Mouse (Mus musculus) midbrain, embryonic 13.5 days (tissue): ENCODE results near the gene Ncstn. TPM values are rescaled to one million over a fixed set of nuclear protein-coding genes. Genes with fewer than 3 reads are reported as not detected.
A peak's percentile ranks its signal among the peaks of the same experiment; 100 is the strongest.

Source experiments
- ATAC-seq: fragments of 200-750 bp; cut with Nextera tagmentation; 2 replicates; pipeline ENCODE4 v1.8.0; 2017; ENCODE audit warnings: mild to moderate bottlenecking, moderate TSS enrichment, moderate library complexity
- H3K27ac ChIP-seq: fragments of 300-500 bp; sonication (generic); 2 replicates; pipeline ENCODE4 v1.5.1; 2015; ENCODE audit warnings: inconsistent platforms, mild to moderate bottlenecking, moderate library complexity
- H3K27me3 ChIP-seq: fragments of 300-500 bp; sonication (generic); 2 replicates; pipeline ENCODE4 v1.6.1; 2015; ENCODE audit warnings: mild to moderate bottlenecking, inconsistent platforms
- H3K36me3 ChIP-seq: fragments of 300-500 bp; sonication (generic); 2 replicates; pipeline ENCODE4 v1.6.1; 2015; ENCODE audit warnings: mild to moderate bottlenecking, inconsistent platforms
- H3K4me1 ChIP-seq: fragments of 300-500 bp; sonication (generic); replicated peaks from 2 replicates; pipeline ENCODE4 v1.6.1; 2015; ENCODE audit warnings: inconsistent platforms
- H3K4me2 ChIP-seq: fragments of 300-500 bp; sonication (generic); replicated peaks from 2 replicates; pipeline ENCODE4 v1.6.1; 2015; ENCODE audit warnings: moderate library complexity, mild to moderate bottlenecking, inconsistent platforms
- H3K4me3 ChIP-seq: fragments of 300-500 bp; sonication (generic); replicated peaks from 2 replicates; pipeline ENCODE4 v1.5.1; 2015; ENCODE audit warnings: mild to moderate bottlenecking, inconsistent platforms
- H3K9ac ChIP-seq: fragments of 300-500 bp; sonication (generic); replicated peaks from 2 replicates; pipeline ENCODE4 v1.6.1; 2015; ENCODE audit warnings: mild to moderate bottlenecking, inconsistent platforms
- H3K9me3 ChIP-seq: fragments of 300-500 bp; sonication (generic); 2 replicates; pipeline ENCODE4 v1.6.1; 2016; ENCODE audit warnings: mild to moderate bottlenecking, inconsistent platforms
- WGBS: fragments of 180-500 bp; shearing (Covaris S2); methylation state at CpG from one replicate; pipeline ENCODE4 v1.1.7; 2015; 5-methylcytosine and 5-hydroxymethylcytosine counted together
- polyA plus RNA-seq: library from polyadenylated mRNA; unstranded; fragments of >200 nt; fragmentation: Nextera tagmentation; extraction: Ambion mirVana; gene quantifications from 2 replicates; pipeline ENCODE4 v1.2.1, GENCODE M21; 2015

The Ncstn gene
- polyA plus RNA-seq, 1 experiment from 2014 or later = 129 TPM

DNA sequence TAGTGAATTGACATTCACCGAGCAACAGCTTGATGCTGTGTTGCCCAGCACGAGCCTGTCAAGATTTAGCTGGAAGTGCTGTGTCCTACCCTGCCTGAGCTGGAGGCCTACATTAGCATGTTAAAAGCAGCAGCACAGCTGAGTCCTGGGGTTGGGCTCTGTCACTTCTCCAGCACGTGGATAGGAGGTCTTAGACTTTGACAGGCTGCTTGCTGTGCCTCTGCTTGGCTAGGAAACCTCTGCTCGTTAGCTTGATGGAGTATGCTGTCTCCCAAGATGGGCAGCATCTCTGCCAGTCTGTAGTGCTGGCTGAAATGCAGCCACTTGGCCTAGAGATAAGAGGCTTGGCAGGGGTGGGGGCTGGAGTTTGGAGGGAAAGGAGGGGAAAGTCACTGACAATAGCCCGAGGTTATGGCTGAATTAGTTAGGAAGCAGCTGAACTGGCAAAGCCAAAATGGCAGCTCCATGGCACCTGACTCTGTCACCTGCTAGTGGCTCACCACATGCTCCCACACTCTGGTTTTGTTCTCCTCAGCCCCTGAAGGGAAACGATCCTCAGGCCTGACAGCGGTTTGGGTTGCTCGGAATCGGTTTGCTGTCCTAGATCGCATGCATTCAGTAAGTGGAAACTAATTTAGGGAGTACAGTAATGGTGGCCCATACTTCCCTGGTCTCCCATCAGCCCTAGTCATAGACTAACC, 25.3 kb upstream of the Ncstn start:
- no peak; the same call in 1 of the 2 replicates for ATAC-seq
- Histone ChIP-seq H3K4me1 (no peaks in the 10 kb centered on the region), H3K4me3 (no peak overlapping the region), H3K4me2 (no peak overlapping the region), H3K27ac (peak overlapping the region; percentile 26; the same call in 1 of the 2 replicates), H3K36me3 (peaks cover 97% of the 10 kb centered on the region), H3K9ac (no peak overlapping the region), H3K9me3 (no peaks in the 10 kb centered on the region), H3K27me3 (no peaks in the 10 kb centered on the region)
- WGBS = 71% methylated on average over 10 of the region's 10 CpGs

DNA sequence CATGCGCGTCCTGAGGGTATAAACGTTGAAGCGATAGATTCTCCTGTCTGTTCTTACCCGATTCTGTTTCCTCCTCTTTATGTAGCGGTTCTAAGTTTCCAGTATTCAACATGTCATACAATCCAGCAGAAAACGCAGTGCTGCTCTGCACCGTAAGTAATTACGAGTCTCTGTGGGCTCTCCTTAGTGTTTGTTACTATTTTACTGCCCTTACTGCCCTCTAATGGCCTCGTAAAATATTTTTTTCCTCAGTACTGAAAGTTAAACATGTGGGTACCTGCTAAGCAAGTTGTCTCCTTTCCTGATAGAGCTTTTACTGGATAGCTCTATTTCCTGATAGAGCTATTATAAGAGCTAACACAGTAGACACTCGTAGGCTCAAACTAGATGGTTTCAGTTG, 22.5 kb upstream of the Ncstn start:
- Histone ChIP-seq H3K9ac (no peak overlapping the region), H3K36me3 (peaks cover 93% of the 10 kb centered on the region), H3K9me3 (no peaks in the 10 kb centered on the region), H3K4me1 (no peaks in the 10 kb centered on the region), H3K27ac (no peak overlapping the region), H3K27me3 (no peaks in the 10 kb centered on the region), H3K4me2 (no peak overlapping the region), H3K4me3 (no peak overlapping the region)
- no peak for ATAC-seq
- 85% methylated on average over 11 of the region's 11 CpGs for WGBS

DNA sequence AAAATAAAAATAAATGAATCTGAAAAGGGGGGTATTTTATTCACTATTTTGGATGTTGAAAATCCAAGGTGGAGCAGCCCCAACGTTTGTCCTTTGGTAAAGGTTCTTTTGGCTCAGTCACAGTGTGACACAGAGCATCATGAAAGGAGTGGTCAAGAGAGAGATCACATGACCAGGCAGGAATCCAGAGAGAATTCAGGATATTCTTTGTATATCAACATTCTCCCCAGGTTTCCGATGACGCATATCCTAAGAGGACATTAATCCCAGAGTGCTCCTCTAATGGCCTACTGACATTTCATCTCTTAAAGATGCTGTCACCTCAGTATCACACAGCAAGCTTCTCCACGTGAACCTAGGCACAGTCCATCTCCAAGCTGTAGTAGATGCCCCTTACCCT, 21.0 kb upstream of the Ncstn start:
- no peak for ATAC-seq
- Histone ChIP-seq H3K4me2 (no peak overlapping the region), H3K27ac (no peak overlapping the region), H3K36me3 (peaks cover 87% of the 10 kb centered on the region), H3K9me3 (no peaks in the 10 kb centered on the region), H3K4me3 (no peak overlapping the region), H3K4me1 (no peaks in the 10 kb centered on the region), H3K9ac (no peak overlapping the region), H3K27me3 (no peaks in the 10 kb centered on the region)
- WGBS = 90% methylated on average over 4 of the region's 4 CpGs

DNA sequence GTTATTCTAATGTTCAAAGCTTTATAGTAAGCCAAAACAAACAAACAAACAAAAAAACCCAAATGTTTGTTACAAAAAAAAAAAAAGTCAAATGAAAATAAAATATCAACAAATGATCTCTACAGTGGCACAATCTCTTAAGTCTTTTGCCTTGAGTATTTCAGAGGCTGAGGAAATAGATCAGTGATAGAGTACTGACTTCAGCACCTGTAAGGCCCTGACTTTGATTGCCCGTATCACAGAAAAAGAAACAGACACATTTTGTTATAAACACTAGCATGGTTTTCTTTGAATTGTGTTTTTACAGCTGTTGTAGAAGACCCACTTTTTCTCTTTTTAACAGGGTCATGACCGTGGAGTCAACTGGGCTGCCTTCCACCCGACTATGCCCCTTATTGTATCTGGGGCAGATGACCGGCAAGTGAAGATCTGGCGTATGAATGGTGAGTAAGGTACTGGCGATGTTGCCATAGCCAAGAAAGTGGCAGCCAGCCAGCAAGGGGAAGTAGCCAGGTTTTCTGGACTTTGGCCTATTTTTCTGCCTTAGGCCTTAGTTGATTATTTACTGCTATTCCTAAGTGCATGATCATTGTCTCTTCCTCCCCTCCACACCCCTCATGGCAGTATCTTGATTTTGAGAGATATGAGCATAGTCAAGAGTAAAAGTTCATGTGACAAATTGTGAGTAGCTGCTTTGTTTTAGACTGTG, 16.9 kb upstream of the Ncstn start:
- H3K9ac ChIP-seq = no peak overlapping the region
- no peaks in the 10 kb centered on the region for H3K27me3 ChIP-seq
- H3K4me3 ChIP-seq = no peak overlapping the region
- no peaks in the 10 kb centered on the region for H3K9me3 ChIP-seq
- H3K36me3 ChIP-seq = peaks cover 72% of the 10 kb centered on the region
- H3K27ac ChIP-seq = no peak overlapping the region
- peaks cover 7% of the 10 kb centered on the region for H3K4me1 ChIP-seq
- no peak for ATAC-seq
- no peak overlapping the region for H3K4me2 ChIP-seq
- 86% methylated on average over 6 of the region's 6 CpGs for WGBS

DNA sequence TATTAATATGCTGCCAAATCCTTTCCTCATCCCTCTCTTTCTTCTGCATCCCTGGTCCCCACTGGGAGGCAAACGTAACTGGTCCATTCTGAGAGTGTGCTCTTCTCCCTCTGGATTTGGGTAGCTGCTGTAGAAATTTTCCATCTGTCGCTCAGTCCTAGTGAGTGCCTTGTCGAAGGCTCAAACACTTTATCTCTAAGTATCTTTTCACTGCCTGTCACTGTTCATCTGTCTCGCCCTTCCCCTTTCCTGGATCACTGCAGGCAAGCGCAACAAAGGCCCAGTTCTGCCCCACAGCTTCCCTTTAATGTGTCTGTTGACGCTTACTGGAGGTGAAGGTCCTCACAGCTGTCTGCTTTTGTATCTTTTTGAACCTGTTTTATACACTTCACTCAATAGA, 12.6 kb upstream of the Ncstn start:
- Histone ChIP-seq H3K9me3 (no peaks in the 10 kb centered on the region), H3K36me3 (peaks cover 70% of the 10 kb centered on the region), H3K4me2 (no peak overlapping the region), H3K4me1 (peaks cover 11% of the 10 kb centered on the region), H3K27ac (peak overlapping the region; percentile 45; the same call in 1 of the 2 replicates), H3K9ac (no peak overlapping the region), H3K4me3 (no peak overlapping the region), H3K27me3 (no peaks in the 10 kb centered on the region)
- peak; percentile 83 for ATAC-seq
- WGBS = 26% methylated on average over 6 of the region's 6 CpGs

DNA sequence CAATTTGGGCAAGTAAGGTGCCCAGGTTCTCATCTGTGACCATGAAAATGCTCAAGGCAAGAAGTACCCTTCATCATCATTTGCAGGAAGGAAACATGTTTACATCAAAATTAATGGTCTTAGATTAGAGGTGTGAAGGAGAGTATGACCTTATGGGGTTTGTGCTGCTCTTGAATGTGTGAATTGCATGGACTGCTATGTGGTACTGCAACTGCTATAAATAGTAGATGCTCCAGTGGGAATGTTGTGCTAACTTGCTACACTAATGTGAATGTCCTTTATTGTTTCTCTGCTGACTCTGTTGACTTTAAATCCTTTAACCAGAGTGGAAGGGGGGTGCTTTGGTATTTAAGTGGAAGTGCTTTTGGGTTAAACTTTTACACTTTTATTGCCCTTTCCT, 11.7 kb upstream of the Ncstn start:
- no peak for ATAC-seq
- no peak overlapping the region for H3K9ac ChIP-seq
- no peak overlapping the region for H3K27ac ChIP-seq
- H3K4me3 ChIP-seq = no peak overlapping the region
- no peaks in the 10 kb centered on the region for H3K27me3 ChIP-seq
- H3K4me1 ChIP-seq = peaks cover 11% of the 10 kb centered on the region
- H3K9me3 ChIP-seq = no peaks in the 10 kb centered on the region
- peaks cover 73% of the 10 kb centered on the region for H3K36me3 ChIP-seq
- no peak overlapping the region for H3K4me2 ChIP-seq

DNA sequence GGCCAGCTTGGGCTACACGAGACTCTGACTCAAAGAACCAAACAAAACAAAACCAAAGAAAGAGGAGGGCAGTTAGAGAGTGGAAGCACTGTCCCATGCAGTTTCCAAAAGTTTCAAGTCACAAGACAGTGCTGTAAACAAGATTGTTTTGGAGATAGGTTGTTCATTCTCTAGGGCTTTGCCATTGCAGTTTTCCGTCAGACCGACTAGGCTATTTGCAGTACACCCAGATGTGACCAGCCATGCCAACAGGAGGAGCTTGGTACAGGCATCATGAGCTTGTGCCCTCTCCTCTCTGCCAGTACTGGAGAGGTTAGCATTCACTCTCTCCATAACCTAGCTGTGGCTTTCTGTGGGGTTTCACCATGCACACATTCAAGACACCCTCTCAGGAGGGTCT, 10.9 kb upstream of the Ncstn start:
- Histone ChIP-seq H3K4me3 (no peak overlapping the region), H3K4me1 (peaks cover 11% of the 10 kb centered on the region), H3K9ac (no peak overlapping the region), H3K36me3 (peaks cover 77% of the 10 kb centered on the region), H3K9me3 (no peaks in the 10 kb centered on the region), H3K27me3 (no peaks in the 10 kb centered on the region), H3K27ac (no peak overlapping the region), H3K4me2 (no peak overlapping the region)
- 55% methylated on average over 3 of the region's 3 CpGs for WGBS
- no peak for ATAC-seq

DNA sequence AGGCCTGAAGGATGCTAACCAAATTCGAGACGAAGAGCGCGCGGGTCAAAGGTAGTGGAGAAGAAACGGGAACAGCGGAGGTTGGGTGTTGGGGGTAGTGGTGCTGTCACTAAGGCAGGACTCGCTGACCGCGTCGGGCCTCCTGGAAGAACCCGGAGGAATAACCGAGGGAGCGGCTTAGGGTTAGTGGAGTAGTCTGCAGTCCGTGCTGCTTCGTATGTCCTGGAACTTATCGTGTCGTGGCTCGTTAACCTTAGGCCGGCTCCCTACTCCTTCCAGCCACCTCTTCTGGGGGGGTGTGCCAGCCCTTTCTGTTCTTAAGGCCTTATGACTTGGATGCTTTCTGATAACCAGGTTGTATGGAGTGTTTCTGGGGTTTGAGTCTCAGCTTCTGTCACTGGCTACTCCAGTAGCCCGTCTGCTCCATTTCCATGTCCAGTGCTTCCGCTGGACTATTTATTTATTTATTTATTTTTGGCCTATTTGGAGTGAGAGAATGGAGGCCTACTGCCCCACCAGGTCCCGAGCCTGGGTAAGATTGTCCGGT, 377 bp upstream of the Ncstn start:
- 4% methylated on average over 24 of the region's 24 CpGs for WGBS
- Histone ChIP-seq H3K4me2 (peak overlapping the region; percentile 88), H3K4me1 (peaks cover 33% of the 10 kb centered on the region), H3K27ac (peak overlapping the region; percentile 62), H3K27me3 (no peaks in the 10 kb centered on the region), H3K36me3 (peaks cover 24% of the 10 kb centered on the region), H3K9ac (peak overlapping the region; percentile 83), H3K9me3 (no peaks in the 10 kb centered on the region), H3K4me3 (peak overlapping the region; percentile 71)
- ATAC-seq = peak; percentile 90

DNA sequence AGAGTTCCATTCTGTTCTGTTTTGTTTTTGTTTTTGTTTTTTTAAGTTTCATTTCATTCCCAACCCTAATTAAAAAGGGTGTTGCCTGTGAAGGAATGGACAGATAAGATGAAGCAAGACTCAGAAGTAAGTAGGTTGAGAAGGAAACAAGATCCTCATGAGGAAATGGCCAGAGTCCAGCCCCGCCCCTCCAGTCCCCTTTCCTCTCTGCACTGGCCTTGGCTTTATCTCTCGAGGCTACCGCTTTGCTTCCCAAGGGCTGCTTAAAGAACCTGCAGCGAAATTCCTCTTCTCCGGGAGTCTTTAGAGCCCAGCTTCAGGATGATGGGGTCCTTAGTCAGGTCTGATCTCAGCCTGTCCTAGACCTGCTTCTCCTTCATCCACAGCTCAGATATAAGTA, 4.6 kb downstream of the Ncstn start:
- Histone ChIP-seq H3K4me2 (no peak overlapping the region), H3K27me3 (no peaks in the 10 kb centered on the region), H3K4me1 (peaks cover 9% of the 10 kb centered on the region), H3K9me3 (no peaks in the 10 kb centered on the region), H3K4me3 (no peak overlapping the region), H3K27ac (no peak overlapping the region), H3K36me3 (peaks cover 65% of the 10 kb centered on the region), H3K9ac (no peak overlapping the region)
- WGBS = 87% methylated on average over 5 of the region's 5 CpGs
- no peak for ATAC-seq

DNA sequence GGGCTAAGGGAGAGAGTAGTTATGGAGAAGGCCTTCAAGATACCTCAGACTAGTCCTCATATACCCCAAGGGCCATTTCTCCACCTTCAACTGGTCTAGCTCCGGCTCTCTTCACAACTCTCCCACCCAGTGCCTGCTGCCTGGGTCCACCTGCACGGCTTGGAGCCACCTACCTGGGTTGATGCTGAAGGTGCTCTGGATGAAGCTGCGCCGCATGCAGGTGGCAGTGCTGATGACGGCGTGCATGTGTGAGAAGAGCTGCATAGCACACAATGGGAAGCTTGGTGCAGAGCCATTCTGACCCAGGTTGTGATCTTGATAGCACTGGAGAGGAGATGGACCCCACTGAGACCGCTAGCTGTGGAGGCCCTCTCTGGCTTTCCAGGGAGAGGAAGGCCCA, 10.0 kb downstream of the Ncstn start:
- WGBS = 95% methylated on average over 7 of the region's 7 CpGs
- no peak for ATAC-seq
- no peak overlapping the region for H3K27ac ChIP-seq

DNA sequence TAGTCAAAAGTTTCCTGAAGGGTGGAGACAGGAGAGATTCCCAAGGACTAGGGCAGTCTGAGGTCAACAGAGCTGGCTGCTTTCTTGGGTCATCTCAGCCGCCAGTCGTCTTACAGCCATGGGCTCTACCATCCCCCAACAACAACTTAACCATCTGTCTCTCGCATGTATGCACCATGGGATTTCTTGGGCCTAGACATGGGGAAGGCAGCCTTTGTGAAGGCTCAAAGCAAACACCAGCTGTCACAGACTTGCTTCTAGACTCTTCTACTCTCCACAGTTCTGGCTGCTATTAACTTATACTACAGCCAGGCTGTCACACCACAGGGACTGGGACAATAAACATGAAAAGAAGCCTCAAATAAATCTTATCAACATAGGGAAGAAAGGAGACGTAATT, 11.0 kb downstream of the Ncstn start:
- 64% methylated on average over 4 of the region's 4 CpGs for WGBS
- no peak overlapping the region for H3K4me2 ChIP-seq
- no peak overlapping the region for H3K27ac ChIP-seq
- H3K27me3 ChIP-seq = no peaks in the 10 kb centered on the region
- no peaks in the 10 kb centered on the region for H3K4me1 ChIP-seq
- no peak overlapping the region for H3K9ac ChIP-seq
- ATAC-seq = no peak
- H3K4me3 ChIP-seq = no peak overlapping the region
- no peaks in the 10 kb centered on the region for H3K9me3 ChIP-seq
- peaks cover 100% of the 10 kb centered on the region for H3K36me3 ChIP-seq

More for the DNA sequence above, 10.0 kb downstream of the Ncstn start:
- Histone ChIP-seq H3K27me3 (no peaks in the 10 kb centered on the region), H3K4me1 (no peaks in the 10 kb centered on the region), H3K9me3 (no peaks in the 10 kb centered on the region), H3K36me3 (peaks cover 92% of the 10 kb centered on the region), H3K4me2 (no peak overlapping the region), H3K4me3 (no peak overlapping the region), H3K9ac (no peak overlapping the region)

DNA sequence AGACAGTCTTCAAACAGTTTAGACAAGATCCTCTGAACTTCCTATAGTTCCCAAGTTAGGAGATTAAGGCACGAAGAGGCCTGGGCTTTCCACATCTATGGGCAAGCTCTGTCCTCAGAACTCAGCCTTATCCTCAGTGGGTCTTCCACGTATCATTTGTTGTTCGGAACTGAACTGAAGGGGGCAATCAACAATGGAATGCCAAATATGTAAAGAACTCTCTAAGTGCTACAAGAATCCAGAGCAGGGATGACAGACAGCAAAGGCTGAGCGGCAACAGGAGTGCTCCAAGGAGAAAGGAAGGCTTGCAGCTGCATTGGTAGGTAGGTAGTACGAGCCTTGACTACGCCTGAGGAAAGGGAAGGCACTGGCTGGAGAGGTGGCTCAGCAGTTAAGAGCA, 12.4 kb downstream of the Ncstn start:
- H3K36me3 ChIP-seq = peaks cover 100% of the 10 kb centered on the region
- peaks cover 2% of the 10 kb centered on the region for H3K4me1 ChIP-seq
- H3K9me3 ChIP-seq = no peaks in the 10 kb centered on the region
- H3K27me3 ChIP-seq = no peaks in the 10 kb centered on the region
- no peak for ATAC-seq
- no peak overlapping the region for H3K9ac ChIP-seq
- H3K4me2 ChIP-seq = no peak overlapping the region
- WGBS = 78% methylated on average over 6 of the region's 6 CpGs
- no peak overlapping the region for H3K4me3 ChIP-seq
- H3K27ac ChIP-seq = no peak overlapping the region
